Mouse (Mus musculus): ENCODE measurements around the gene Hesx1. TPM values are rescaled to one million over a fixed set of nuclear protein-coding genes. Genes with fewer than 3 reads are reported as not detected.

The Hesx1 gene
- total RNA-seq, 2 experiments from 2014 or later, result not detected

GRCm38 (mm10) chr14:27004906-27005305, 10.7 kb downstream of the Hesx1 start:
- intact Hi-C loops (cut with DNase I), result no loop called here
- no peak for DNase-seq (ENCODE audit: extremely low spot score in 1 of 2, low spot score in 2 of 2)

DNA sequence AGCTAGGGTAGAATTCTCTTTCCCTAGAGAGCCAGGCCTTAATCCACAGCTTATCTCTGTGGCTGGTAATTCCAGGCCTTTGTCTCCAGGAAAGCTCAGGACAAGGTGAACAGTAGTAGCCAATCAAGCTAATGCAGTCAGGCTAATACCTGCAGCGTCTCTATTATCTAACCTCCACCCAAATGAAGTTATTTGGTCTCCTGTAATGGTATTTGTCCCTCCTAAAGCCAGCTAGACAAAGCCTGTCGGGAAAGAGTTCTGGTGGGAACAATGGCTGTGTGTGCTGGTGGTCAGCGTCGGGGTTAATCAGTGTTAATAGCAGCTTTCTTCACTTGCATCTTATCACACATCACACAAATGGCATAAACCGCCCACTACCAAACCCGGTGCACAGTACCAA, 11.7 kb downstream of the Hesx1 start:
- intact Hi-C loops (cut with DNase I), result no loop called here
- no peak for DNase-seq (ENCODE audit: extremely low spot score in 1 of 2, low spot score in 2 of 2)

- DNase-seq (ENCODE audit: extremely low spot score in 1 of 2, low spot score in 2 of 2), result no peak
- intact Hi-C loops (cut with DNase I), result no loop called here
Measured at GRCm38 (mm10) chr14:27011561-27011960, 17.3 kb downstream of the Hesx1 start.

- DNase-seq (ENCODE audit: extremely low spot score in 1 of 2, low spot score in 2 of 2), result no peak
Measured at GRCm38 (mm10) chr14:27013658-27014057, 19.4 kb downstream of the Hesx1 start.

GRCm38 (mm10) chr14:27017936-27018335, 23.7 kb downstream of the Hesx1 start:
- DNase-seq (ENCODE audit: extremely low spot score in 1 of 2, low spot score in 2 of 2), result no peak
- intact Hi-C loops (cut with DNase I), result no loop called here

More at GRCm38 (mm10) chr14:27013658-27014057, 19.4 kb downstream of the Hesx1 start:
- intact Hi-C loops (cut with DNase I), result no loop called here

GRCm38 (mm10) chr14:27019850-27020249, 25.6 kb downstream of the Hesx1 start:
- no peak for DNase-seq (ENCODE audit: extremely low spot score in 1 of 2, low spot score in 2 of 2)

GRCm38 (mm10) chr14:27022876-27023275, 28.7 kb downstream of the Hesx1 start:
- peak in 1 of 2 experiments; percentile 50 for DNase-seq (ENCODE audit: extremely low spot score in 1 of 2, low spot score in 2 of 2)
- intact Hi-C loops (cut with DNase I), result no loop called here

More at GRCm38 (mm10) chr14:27019850-27020249, 25.6 kb downstream of the Hesx1 start:
- intact Hi-C loops (cut with DNase I), result no loop called here

- intact Hi-C loops (cut with DNase I), result loop anchor here (5.0 kb wide), 1 partner anchor 42 kb away; no protein-coding TSS in a partner anchor
- DNase-seq (ENCODE audit: extremely low spot score in 1 of 2, low spot score in 2 of 2), result no peak
Measured at GRCm38 (mm10) chr14:27024664-27025063, 30.4 kb downstream of the Hesx1 start.

DNA sequence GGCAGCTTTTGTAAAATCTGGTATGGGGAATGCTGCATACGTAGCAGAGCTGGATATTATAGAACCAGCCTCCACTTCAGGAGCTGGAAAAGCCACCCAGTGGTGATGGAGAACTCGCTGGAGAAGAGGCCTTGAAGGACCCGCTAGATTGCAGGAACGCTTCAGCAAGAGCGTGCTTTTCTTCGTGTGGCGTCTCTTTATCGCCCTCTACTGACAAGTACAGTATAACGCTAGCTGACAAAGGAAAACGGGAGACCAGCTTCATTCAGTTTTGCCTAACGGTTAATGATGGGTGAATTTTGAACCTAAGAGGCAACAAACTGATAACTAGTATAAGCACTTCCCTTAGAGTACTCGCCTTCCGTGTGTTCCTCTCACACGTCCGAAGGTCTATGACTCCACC, 35.6 kb downstream of the Hesx1 start:
- intact Hi-C loops (cut with DNase I), result loop anchor here (5.0 kb wide), 3 partner anchors 47 to 357 kb away; no protein-coding TSS in a partner anchor
- peak; percentile 59 to 72 for DNase-seq (ENCODE audit: extremely low spot score in 1 of 2, low spot score in 2 of 2)

DNA sequence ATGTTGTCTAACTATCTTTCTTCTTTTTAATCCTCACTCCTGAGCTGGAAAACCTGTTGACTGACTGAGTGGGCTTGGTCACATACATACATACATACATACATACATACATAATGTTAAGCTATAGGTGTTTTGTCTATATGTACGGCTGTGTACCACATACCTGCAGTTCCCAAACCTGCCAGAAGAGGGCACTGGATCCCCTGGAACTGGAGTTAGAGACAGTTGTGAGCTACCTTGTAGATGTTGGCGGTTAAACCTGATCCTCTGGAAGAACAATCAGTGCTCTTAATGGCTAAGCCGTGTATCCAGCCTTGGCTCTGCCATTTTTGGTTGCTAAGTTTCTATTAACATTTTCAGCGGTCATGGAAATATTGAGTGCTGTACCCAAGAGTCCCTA, 36.9 kb downstream of the Hesx1 start:
- DNase-seq (ENCODE audit: extremely low spot score in 1 of 2, low spot score in 2 of 2), result peak in 1 of 2 experiments; percentile 59
- intact Hi-C loops (cut with DNase I), result loop anchor here (5.0 kb wide), 2 partner anchors 66 to 359 kb away; no protein-coding TSS in a partner anchor

GRCm38 (mm10) chr14:27037513-27037912, 43.3 kb downstream of the Hesx1 start:
- DNase-seq (ENCODE audit: extremely low spot score in 1 of 2, low spot score in 2 of 2), result no peak
- intact Hi-C loops (cut with DNase I), result loop anchor here (2.0 to 5.0 kb wide), 2 partner anchors 45 to 143 kb away; no protein-coding TSS in a partner anchor

DNA sequence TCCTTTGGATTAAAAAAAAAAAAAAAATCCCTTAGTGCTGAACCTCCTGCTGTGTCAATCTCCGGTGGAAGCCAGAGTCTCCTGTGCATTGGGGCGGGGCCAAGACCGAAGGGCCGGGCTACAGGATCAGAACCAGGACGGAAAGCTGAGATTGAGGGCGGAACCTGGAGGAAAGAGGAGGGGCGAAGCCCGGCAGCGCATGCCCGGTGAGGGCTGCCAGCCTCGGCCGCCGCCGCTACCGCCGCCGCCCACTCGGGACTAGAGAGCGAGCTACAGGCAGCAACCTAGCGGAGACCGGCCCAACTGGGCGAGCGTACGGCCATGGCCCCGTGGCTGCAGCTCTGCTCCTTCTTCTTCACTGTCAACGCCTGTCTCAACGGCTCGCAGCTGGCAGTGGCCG, 44.6 kb downstream of the Hesx1 start, which contains the start of gene Il17rd:
Gene Il17rd, plus strand, starts transcription at position 159 of the 400 bp plus-strand sequence.
- DNase-seq (ENCODE audit: extremely low spot score in 1 of 2, low spot score in 2 of 2), result peak; percentile 81 to 94
- intact Hi-C loops (cut with DNase I), result loop anchor here (5.0 kb wide), 1 partner anchor 44 kb away; no protein-coding TSS in a partner anchor

GRCm38 (mm10) chr14:27039281-27040248, 45.3 kb downstream of the Hesx1 start:
- intact Hi-C loops (cut with DNase I), result loop anchor here (5.0 kb wide), 1 partner anchor 43 kb away; no protein-coding TSS in a partner anchor
- peak in 1 of 2 experiments; percentile 81 for DNase-seq (ENCODE audit: extremely low spot score in 1 of 2, low spot score in 2 of 2)

DNA sequence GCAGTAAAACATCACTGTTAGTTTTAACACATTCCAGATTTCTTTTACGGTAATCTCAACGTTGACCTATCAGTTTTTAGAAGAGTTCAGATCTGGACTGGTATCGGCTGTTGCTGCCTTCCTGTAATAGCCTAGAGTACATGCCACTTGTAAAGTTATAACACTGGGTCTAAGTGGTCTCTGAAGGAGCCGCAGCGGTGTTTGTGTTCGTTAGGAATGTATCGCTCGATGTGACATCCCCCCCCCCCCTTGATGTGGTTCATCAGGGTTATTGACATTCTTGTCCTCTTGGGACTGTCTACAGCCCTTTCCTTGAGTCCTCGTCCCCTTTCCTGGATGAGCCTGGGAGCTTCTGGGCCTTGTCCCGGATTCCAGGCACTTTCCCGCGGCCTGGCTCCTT, 46.2 kb downstream of the Hesx1 start:
- intact Hi-C loops (cut with DNase I), result no loop called here

DNA sequence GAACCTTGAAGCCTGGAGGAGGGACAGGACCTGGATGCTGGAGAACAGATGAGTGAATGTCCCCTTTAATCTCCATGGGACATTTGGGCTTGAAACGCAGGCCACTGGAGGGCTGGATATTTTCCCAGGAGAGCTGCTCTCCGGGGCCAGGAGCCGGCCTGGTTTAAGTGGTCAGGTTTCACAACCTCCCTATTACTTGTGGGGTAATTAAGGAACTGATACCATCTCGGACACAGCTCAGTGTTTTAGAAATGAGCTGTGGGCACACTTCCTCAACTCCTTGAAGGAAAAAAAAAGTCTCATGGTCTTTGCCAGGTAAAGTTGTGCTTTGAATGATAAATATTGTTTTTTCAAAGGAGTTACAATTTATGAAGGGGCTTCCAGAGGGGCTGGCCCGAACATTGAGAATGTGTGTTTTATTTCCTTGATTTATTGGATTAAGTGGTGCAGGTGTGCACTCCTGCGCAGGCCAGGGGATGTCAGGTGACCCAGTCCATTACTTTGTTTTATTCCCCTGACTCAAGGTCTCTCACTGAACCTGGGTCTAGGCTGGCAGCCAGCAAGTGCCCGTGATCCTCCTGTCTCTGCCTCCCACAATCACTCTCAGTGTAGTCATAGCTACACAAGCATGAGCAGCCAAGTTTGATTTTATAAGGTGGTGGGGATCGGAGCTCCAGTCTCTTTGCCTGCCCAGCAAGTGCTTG, 48.2 kb downstream of the Hesx1 start:
- DNase-seq (ENCODE audit: extremely low spot score in 1 of 2, low spot score in 2 of 2), result no peak
- intact Hi-C loops (cut with DNase I), result no loop called here

More for the DNA sequence above, 46.2 kb downstream of the Hesx1 start:
- no peak for DNase-seq (ENCODE audit: extremely low spot score in 1 of 2, low spot score in 2 of 2)

GRCm38 (mm10) chr14:27043416-27043815, 49.2 kb downstream of the Hesx1 start:
- intact Hi-C loops (cut with DNase I), result no loop called here
- DNase-seq (ENCODE audit: extremely low spot score in 1 of 2, low spot score in 2 of 2), result no peak

- intact Hi-C loops (cut with DNase I), result no loop called here
- DNase-seq (ENCODE audit: extremely low spot score in 1 of 2, low spot score in 2 of 2), result no peak
Measured at GRCm38 (mm10) chr14:27044221-27044966, 50.2 kb downstream of the Hesx1 start.

GRCm38 (mm10) chr14:27044967-27045361, 50.7 kb downstream of the Hesx1 start:
- DNase-seq (ENCODE audit: extremely low spot score in 1 of 2, low spot score in 2 of 2), result peak in 1 of 2 experiments; percentile 62
- intact Hi-C loops (cut with DNase I), result no loop called here
